Mouse (Mus musculus) layer of hippocampus, adult 8-10 months (tissue): ENCODE measurements around the gene Ovca2. TPM values are rescaled to one million over a fixed set of nuclear protein-coding genes. Genes with fewer than 3 reads are reported as not detected.

Experiments
- DNase-seq, 2 experiments: peaks; one replicate each; pipeline ENCODE4 v3.0.0; 2022; ENCODE audit warnings: low spot score in 2 of 2
- microRNA-seq, 2 experiments: library from miRNA; unstranded; fragments of <30 nt; microRNA quantifications; one replicate each; pipeline ENCODE4 v1.2.0; 2022
- total RNA-seq, 4 experiments: library from RNA; stranded (reverse); gene quantifications; 2 replicates each; pipeline ENCODE4 v1.2.4; 2022

Gene Ovca2
- total RNA-seq, 4 experiments from 2014 or later = 15.6 to 23.4 (median 19.8) TPM

DNA sequence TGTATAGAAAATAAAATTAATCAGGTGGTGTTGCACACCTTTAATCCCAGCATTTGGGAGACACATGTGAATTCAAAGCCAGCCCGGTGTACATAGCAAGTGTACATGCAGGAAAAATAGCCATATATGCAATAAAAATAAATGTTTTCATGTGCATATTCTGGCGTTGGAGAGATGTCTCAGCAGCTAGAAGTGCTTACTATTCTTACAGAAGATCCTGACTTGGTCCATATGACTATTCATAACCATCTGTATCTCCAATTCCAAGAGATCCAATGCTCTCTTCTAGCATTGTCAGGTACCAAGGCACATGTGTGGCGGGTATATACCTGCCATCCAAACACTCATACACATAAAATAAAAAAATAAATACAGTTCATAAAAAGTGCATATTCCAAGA, 52.3 kb downstream of the Ovca2 start:
- DNase-seq = no peak

Small RNA genes lying within 50 kb of the gene (microRNA-seq; reads per million reads assigned to microRNA genes)
- gene Mir132 (14,496 to 14,965 reads per million in 2 experiments), gene Mir212 (216 to 261 reads per million in 2 experiments)

Other genes starting within 250 kb of the Ovca2 start
- gene Hic1, start 9.3 kb downstream of the Ovca2 start, total RNA-seq = 1 to 10 TPM; 2.9 to 4.9 (median 3.9) TPM
- gene Dph1, start 12.4 kb upstream of the Ovca2 start, total RNA-seq = 10 to 100 TPM; 28.9 to 38.6 (median 30.9) TPM
- gene Rtn4rl1, start 14.9 kb upstream of the Ovca2 start, total RNA-seq = 100 to 1,000 TPM in 2 of 4 experiments, 10 to 100 TPM in 2; 80.7 to 110 (median 97.3) TPM
- 10 to 100 TPM; 61.7 to 67.5 (median 66.1) TPM for gene Rpa1, start 169.5 kb upstream of the Ovca2 start, total RNA-seq
- 10 to 100 TPM; 15.0 to 23.6 (median 19.6) TPM for gene Smyd4, start 169.6 kb upstream of the Ovca2 start, total RNA-seq
- 10 to 100 TPM in 3 of 4 experiments, 1 to 10 TPM in 1; 9.7 to 16.0 (median 11.5) TPM for gene Serpinf1, start 243.9 kb upstream of the Ovca2 start, total RNA-seq